Mouse (Mus musculus): Measurements from ENCODE around the gene Trpm1.
A peak's percentile ranks its signal among the peaks of the same experiment; 100 is the strongest.

The Trpm1 gene

DNA sequence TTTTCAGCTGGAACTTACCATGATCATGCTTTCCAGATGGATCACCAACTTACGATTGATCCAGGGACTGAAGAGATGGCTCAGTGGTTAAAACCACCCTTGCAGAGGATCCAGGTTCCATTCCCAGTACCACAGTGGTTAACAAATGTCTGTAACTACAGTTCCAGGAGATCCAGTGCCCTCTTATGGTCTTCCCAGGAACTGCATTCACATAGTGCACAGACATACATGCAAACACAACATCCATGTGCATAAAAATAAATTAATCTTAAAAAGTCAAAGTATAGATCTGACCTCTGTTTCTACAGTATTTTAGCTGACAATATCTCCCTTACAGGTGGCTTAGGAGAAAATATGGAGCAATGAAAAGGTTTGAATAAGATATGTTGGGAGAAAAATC is 77.4 kb downstream of the Trpm1 start:
- DNase-seq (ENCODE audit: extremely low read depth, low read depth, low spot score): no peak

DNA sequence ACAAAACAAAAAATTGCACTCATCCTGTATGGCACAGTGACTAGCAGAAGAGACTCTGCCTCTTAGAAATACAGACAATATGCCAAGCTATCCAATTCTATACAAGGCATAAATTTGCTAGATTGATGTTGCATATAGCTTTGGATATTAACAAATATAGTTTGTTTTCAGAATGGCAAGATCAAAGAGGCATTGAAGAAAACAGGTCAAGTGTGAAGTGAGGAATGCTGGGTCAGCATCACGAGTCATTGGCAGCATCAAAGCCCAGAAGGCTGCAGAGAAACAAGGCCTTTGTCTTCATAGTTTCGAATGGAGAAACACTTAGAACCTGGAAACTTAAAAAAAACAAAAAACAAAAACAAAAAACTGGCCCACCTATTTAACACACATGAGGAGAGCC is 78.4 kb downstream of the Trpm1 start:
- no peak for DNase-seq (ENCODE audit: extremely low read depth, low read depth, low spot score)

DNA sequence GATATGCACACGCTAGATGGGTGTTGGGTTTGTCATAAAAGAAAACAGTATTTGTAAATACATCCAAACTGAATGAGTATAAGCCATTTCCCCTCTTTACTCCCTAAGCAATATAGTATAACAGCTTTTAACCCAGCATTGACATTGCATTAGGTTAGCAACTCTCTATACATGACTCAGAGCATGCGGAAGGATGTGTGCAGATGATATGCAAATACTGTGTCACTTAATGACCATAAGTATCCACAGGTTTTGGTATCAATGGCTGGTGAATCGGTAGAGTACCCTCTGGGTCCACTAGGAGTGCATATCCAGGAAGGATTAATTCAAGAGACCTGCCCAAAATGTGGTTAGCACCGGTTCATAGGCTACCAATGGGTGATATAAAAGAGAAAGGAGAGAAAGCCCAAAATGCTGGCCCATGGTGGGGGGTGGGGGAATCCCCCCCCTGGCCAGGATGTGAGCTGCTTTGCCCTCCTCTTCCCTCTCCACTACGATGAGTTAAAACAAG is 80.7 kb downstream of the Trpm1 start:
- no peak for DNase-seq (ENCODE audit: extremely low read depth, low read depth, low spot score)

DNA sequence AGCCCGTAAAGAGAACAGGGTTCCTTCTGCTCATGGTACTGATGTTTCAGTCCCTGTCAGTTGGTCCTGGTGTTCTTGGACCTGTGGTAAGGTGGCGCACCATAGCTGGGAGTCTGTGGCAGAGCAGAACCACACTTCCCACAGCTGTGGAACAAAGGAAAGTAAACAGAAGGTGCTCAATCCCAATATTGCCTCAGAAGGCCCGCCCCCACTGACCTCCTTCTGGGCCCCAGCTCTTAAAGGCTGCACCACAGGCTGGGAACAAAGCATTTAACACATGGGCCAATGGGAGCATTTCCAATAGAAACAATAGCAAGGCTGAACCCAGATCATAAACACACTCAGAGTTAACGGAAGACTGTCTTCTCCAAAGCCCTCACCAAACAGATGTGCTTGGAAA is 82.9 kb downstream of the Trpm1 start:
- no peak for DNase-seq (ENCODE audit: extremely low read depth, low read depth, low spot score)

DNA sequence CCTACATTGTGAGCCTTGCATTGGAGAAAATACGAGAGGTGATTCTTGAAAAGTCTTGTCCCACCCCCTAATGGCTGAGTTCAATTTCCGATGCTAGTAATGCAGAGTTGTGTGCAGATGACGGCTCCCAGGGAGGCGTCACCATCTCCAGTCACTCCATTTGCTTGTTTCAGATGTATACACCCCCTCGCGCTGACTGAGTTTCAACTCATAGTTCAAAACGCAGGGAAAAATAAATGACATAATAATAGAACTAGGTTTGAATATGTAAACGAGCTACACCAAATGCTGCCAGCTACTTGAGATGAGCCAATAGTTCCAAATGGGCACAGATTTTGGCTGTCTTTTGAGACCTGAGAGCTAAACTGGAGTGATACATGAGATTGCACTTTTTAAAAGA is 84.1 kb downstream of the Trpm1 start:
- DNase-seq (ENCODE audit: extremely low read depth, low read depth, low spot score): no peak

DNA sequence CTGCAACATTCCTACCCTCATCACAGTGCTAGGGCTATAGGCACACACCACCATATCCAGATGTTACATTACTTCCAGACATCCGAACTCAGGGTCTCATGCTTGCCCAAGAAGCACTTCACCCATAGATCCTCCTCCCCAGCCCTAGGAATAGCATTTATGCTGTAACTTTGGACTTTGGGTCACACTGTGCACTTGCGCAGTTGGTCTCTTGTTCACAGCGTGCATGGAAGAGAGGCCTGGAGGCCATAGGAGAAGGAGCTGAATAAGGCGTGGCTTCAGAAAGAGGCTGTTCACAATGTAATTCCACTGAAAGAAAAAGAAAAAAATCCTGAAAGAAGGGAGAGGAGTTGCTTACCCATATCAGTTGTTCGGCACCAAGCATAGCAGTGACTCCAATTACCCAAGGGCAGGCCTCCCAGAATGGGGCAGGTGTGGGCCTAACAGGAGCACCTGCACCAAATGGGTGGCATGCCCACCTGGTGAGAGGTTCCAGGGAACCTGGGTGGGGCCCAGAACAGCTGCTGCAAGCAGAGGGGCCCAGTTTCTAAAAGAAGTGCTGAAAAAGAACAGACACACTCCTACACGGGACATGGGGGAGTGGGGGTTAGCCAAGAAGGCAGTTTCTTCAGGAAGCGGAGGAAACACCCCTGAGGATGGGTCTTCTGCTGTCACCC is 84.9 kb downstream of the Trpm1 start:
- no peak for DNase-seq (ENCODE audit: extremely low read depth, low read depth, low spot score)

DNA sequence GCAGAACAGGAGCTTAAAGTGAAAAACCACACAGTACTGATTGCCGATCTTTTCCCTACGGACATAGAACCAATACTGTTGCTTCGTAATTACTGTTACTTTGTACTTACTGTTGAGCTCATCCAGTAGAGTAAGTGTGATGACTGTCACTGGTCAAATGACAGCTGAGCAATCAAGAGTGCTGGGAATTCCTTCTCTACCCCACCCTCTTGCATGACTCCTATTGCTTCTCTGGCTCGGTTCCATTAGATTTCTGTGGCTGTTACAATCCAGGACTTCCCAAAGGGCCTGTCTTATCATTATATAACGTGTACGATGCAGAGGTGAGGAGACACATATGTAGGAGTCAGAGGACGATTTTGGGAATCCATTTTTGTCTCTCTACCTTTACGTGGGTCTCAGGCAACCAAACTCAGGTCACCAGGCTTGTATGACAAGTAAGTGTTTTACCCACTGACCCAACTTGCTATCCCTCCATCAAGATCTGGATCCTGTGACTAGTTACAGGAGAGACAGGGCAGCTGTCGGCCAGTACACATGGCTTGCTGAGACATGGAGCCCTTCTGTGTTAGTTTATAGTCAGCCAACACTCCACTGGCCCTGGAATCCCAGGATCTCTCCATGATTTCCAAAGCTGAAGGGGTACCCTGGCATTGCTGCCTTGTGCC is 85.6 kb downstream of the Trpm1 start:
- no peak for DNase-seq (ENCODE audit: extremely low read depth, low read depth, low spot score)

DNA sequence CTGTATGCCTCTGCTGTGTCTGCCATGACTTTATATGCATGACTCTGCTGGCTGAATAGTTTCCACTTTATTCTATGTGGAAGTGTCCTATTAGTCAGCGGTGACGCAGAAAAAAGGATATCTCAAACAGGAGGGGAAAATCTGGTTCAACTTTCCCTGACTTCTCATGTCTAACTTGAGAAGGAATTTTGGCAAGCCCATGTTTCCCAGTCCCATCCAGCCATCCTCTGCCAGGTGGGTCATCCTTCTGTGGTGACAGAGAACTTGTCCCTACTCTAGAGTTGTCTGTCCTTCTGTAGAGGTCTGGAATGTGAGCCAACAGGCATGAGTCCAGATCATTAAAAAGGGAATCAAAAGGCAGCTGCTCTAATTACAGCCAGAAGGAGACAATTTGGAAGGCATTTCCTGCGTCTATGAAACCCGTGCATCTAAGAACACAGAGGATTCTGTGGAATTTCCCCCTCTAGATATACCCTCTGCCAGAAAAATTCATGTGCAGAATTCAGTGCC is 86.2 kb downstream of the Trpm1 start:
- no peak for DNase-seq (ENCODE audit: extremely low read depth, low read depth, low spot score)

DNA sequence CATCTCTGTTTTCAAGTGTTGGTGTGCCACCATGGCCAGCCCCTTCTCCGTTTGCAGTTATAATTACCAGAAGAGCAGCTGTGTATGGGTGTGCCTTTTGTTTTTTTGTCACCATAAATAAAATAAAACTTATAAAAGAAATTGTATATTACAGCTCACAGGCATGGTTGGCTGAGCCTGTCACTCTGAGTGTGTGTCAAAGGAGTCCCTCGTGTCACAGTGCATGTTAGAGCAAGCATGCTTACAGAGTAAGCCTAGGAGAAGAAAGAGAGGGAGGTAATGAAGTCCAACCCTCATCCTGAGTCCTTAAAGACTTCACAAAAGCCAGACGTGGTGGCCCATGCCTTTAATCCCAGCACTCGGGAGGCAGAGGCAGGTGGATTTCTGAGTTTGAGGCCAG is 88.8 kb downstream of the Trpm1 start:
- no peak for DNase-seq (ENCODE audit: extremely low read depth, low read depth, low spot score)

DNA sequence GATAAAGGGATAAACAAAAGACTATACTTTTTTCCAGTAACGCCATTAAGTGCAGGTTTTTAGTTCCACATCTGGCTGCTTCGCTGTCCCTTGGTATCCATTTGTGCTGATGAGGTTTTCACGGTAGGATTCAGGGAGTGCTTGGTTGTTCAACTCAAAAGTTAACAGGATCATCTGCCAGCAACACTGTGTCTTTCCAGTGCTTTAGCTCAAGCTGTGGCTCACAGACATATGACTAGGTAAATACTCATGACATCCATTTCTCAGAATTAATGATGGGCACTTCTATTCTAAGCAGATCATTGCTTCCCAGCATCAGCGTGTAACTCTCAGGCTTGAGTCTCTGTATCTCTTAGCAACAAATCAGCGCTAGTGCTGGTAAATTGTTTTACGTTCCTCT is 90.7 kb downstream of the Trpm1 start:
- DNase-seq (ENCODE audit: extremely low read depth, low read depth, low spot score): no peak

DNA sequence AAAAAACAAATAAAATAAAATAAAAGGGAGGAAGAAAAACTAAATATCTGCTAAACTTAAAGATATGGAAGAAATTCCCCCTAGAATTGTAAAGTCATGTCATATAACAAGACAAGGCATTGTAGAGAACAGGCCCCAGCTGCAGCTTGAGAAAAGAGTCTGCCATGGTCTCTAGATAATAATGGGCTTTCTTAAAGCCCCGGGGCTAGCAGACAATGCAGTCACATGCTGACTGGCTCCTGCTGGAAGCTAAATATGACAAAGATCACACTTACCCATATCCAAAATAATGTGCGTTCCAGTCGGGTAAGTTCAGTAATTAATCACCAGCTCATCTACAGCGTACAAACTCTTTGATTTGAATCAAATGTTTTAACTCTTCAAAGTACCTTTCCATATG is 93.1 kb downstream of the Trpm1 start:
- no peak for DNase-seq (ENCODE audit: extremely low read depth, low read depth, low spot score)

DNA sequence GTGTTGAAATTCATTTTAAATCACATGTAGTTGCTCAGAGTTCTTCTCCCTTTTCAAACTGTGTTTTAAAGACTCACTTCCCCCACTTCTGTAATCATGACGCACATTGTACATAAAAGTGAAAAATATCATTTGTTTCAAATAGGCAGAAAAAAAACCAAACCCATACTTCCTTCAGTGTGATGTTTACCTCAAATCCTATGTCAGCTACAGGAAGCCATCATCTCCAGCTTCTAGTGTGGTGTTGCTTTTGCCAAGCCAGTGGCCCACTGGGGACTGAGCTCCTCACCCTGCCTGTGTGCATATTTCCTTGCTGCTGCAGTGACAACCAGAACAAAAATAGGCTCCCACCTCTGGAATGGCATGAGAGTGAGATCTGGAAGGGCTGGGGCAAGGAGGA is 94.7 kb downstream of the Trpm1 start:
- no peak for DNase-seq (ENCODE audit: extremely low read depth, low read depth, low spot score)

DNA sequence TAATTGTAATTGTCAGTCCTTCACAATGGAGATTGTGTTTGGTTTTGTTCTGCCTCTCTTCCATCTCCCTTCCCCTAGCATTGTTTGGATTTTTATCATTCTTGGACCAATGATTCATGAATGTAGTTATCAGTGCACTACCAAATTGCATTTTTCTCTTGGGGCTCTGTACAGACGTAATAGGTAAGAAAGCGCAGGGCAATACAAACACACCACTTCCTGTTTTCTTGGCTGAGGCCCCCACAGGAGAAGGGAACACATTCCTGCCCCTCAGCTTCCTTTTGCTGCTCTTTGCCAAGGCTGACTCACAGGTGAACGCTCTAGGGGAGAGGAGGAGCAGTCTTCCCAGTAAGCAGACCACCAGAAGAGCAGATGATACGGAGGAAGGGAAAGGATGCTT is 96.1 kb downstream of the Trpm1 start:
- DNase-seq (ENCODE audit: extremely low read depth, low read depth, low spot score): no peak

DNA sequence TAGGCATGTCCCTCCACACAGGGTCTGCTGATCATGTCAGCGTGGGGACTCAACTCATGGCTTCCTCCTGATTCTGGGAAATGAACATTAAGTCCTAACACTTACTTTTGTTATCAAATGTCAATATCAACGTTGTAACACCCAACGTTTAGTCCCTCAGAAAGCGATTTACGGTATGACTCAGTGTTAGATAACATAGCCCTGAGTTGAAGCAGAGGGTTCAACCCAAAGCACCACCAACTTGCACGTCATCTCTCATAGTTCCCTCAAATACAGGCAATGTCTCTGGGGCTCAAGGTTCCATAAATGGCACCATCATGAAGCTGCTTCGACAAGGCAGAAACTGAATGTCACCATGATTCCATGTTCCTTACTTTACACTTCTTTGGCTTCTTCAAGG is 96.8 kb downstream of the Trpm1 start:
- DNase-seq (ENCODE audit: extremely low read depth, low read depth, low spot score): no peak

DNA sequence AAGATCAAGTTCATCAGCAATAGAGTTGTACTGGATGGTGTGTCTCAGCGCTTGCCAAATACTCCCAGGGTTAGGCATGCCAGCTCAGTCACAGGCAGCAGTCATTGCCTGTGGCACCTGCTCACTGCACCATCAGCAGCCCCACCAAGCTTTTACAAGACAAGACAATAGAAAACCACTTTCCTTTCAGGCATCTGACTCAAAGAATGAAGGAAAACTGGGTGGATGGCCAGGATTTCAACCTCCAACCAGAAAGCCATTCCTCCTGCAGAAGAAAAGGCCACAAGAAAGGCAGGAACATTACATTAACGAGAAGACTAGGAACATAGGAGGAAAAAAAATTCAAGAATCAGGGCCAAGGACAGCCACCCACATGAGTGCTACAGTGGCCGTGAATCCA is 100.1 kb downstream of the Trpm1 start:
- DNase-seq (ENCODE audit: extremely low read depth, low read depth, low spot score): no peak

DNA sequence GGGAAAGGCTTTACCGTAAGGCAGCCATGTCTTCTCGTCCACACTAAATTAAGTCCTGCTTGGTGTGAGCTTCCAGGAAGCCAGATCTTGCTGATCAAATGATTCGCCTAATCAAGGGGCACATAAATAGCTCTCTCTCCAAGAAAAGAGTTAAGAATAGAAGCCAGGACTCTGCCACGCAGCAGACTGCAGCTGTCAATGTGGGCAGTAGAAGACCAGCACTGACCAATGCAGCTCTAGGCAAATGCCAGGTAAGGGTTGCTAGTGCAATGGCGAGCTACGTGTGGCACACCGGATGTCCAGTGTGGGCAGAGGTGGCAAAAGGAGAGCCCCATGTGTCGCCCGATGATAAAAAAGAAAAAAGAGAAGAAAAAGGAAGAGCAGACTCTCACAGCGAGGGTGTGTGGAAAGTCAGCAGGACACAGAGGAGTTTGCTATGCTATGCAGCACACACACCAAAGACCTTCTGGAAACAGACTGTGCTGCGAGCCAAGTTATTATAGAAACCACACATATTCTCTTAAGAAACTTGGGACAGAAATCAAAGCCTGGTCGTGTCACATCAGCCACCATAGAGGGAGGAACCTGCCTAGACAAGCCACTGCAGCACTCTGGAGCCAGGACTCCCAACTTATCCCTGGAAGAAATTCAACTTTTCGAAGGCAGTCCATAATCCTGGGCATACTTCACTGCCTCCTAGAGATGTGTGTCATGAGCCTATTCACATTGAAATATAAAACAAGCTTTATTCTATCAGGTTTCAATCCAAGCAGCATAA is 112.1 kb downstream of the Trpm1 start:
- DNase-seq (ENCODE audit: extremely low read depth, low read depth, low spot score): peak; percentile 33

DNA sequence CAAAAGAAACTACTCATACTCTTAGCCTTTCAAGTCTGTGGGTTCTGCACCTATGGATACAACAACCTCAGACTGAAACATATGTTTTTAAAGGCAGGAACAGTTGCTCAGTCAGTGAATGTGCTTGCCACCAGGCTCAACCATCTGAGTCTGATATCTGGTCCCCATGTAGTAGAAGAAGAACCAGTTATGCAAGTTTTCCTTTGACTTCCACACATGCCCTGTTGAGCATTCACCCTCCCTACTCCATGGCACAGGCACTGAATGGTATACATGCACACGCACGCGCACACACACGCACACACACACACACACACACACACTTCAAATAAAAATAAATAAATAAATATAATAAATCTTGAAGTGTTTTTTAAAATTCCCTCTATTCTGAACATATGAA is 113.0 kb downstream of the Trpm1 start:
- no peak for DNase-seq (ENCODE audit: extremely low read depth, low read depth, low spot score)

DNA sequence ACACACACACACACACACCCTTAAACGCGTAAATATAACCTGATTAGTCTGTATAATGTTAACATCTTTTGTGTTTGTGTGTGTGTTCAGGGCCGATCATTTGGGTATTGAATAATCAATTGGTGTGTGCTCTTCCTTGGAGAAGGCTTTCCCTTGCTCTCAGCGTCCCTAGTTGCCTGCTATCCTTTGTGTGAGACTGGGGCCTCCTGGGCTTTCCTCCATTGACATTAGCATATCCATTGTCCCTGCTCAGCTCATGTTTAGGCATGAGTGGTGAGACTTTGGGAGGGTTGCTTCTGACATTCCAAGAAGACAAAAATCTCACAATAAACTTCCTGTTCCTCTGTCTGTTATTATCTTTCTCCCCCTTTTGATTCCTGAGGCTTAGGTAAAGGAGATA is 118.3 kb downstream of the Trpm1 start:
- no peak for DNase-seq (ENCODE audit: extremely low read depth, low read depth, low spot score)

DNA sequence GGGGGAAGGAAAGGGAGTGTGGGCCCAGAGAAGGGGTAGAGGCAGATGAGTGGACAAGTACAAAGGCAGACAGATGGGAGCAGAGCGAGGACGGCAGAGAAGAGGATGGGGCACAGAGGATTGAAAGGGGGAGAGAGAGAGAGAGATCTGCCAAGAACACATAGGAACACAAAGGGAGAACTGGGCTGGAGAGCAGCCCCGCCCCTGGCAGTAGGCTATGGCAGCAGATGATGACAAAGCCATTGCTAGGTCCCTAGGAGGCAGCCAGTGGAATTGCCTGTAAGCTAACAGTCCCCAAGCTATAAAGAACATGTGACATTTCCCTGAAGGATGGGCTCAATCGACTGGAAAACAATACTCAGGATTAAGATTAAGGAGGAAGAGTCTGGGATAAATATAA is 121.9 kb downstream of the Trpm1 start:
- DNase-seq (ENCODE audit: extremely low read depth, low read depth, low spot score): no peak

DNA sequence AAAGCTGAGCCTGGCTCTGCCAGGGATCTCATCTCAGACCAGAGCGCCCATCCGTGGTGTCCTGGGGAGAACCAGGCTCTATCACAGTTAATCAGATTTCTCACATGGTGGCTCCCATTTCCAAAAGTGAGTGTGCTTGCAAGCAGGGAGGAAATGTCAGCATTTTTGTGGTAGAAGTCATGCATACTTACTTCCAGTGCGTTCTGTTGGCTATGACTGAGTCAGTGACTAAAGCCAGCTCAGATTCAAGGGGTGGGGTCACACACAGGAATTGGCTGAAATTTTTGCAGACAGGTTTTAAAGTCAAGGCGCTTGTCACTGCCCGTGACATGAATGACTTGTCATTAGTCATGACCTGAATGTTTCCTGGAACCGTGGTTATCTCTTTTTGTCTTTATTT is 123.3 kb downstream of the Trpm1 start:
- no peak for DNase-seq (ENCODE audit: extremely low read depth, low read depth, low spot score)

DNA sequence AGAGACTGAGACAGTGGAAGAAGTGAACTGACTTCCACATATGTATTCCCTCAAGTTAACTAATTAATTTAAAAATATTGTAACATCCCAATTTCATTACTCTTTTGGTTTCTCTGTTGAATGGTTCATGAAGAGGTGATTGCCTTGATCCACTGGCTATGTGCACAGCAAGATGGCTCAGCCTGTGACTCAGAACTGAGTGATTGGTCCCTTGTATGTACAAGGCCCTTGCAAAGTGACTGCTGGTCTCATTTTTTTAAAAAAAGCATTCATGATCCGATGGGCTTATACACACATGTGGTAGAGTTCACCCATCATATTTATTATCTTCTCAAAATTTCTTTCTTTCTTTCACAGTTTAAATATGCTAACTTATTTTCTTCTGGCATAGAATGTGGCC is 124.9 kb downstream of the Trpm1 start:
- DNase-seq (ENCODE audit: extremely low read depth, low read depth, low spot score): no peak

DNA sequence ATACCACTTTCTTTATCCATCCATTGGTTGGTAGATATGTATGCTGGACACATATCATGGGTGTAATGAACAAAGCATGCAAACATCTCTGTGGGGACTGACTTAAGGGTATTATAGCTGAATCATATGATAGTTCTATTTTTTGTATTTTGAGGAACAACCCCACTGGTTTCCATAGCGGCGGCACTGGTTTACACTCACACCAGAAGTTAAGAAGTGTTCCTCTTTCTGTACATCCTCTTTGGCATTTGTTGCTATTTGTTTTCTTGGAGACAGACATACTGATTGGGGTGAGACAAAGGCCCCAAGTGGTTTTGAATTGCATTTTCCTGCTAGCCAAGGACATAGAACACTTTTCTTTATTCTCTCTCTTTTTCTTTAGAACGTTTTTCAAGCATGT is 125.9 kb downstream of the Trpm1 start:
- no peak for DNase-seq (ENCODE audit: extremely low read depth, low read depth, low spot score)

Measured in fat pad, adult 2 months (tissue).